Mouse (Mus musculus): ENCODE measurements around the gene Cstad. TPM values are rescaled to one million over a fixed set of nuclear protein-coding genes. Genes with fewer than 3 reads are reported as not detected.
A peak's percentile ranks its signal among the peaks of the same experiment; 100 is the strongest.

Cstad gene
- 1.2 and 1.3 TPM in 2 replicates for polyA plus RNA-seq (2014; fragmentation: Nextera tagmentation; extraction: Ambion mirVana)

DNA sequence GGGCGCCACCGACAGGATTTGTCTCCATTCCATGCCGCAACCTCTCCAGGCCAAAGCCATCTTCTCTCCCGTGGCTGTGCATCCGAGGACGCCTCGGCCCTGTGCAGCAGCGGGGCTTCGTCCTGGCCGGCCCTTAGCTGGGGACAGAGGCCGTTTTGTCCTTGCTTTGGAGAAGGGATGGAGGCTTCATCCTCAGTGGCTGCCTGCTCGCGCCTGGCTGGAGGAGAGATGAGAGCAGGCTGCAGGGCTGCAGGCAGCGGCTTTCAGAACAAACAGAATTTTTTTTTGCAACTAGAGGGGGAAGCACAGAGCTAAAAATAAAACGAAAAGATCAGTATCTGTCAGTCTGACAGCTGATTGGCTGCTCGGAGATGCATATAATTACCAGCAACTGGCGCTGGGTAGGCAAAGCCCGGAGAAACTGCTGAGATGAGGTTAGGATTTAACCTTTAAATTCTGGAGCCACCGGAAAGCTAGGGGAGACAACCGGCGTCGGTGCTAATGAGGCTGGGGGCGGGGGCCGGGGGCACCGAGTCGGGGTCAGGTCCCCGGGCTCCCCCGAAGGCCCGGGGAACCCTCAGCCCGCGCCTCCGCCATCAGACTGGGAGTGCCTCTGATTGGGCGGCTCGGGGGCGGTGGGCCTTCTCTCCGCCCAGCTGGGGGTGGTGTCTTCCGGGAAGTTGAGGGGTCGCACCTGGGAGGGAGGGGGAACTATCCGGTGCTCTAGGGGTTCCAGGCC lies at the start of gene Cstad:
Gene Cstad, plus strand, starts transcription at position 400 of the 739 bp plus-strand sequence.
- peak within 1 kb of the TSS; percentile 59 for H3K4me2 ChIP-seq (ENCODE audit: low read depth, low read length)
- no peaks in the 10 kb centered on the region for H3K27me3 ChIP-seq (ENCODE audit: control insufficient read depth, insufficient read depth, low read length)
- under 1% methylated on average over 37 of the region's 39 CpGs for WGBS
- H3K9ac ChIP-seq (replicated peaks; ENCODE audit: low read depth, low read length) = peak within 1 kb of the TSS; percentile 74
- H3K36me3 ChIP-seq (ENCODE audit: control insufficient read depth, insufficient read depth, low read length) = no peaks in the 10 kb centered on the region
- peaks cover 16% of the 10 kb centered on the region for H3K4me1 ChIP-seq (ENCODE audit: control insufficient read depth, insufficient read depth, low read length)
- ATAC-seq (ENCODE audit: low read depth) = peak; percentile 71
- peak within 1 kb of the TSS; percentile 97 for H3K27ac ChIP-seq (ENCODE audit: low read depth, low read length)
- peak within 1 kb of the TSS; percentile 39 for H3K4me3 ChIP-seq (ENCODE audit: low read depth, low read length)
- no peaks in the 10 kb centered on the region for H3K9me3 ChIP-seq (ENCODE audit: control insufficient read depth, low read length)

DNA sequence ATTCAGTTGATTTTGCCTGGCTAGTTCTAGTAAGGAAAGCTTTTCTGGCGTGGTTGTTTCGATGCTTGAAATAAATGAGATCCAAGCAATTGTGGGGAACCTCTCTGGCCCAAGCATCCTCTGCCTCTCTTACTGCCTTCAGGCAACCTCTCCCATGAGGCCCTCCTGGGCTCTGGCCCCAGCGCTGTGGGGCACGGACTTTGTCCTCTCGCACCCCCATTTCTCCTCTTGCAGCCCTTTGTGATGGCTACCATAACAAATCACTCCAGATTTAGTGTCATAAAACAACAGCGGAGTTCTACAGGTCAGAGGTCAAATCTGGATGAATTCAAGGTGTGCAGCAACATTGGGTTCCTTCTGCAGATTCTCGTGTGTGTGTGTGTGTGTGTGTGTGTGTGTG lies 49.1 kb upstream of the Cstad start:
- Histone ChIP-seq H3K4me3 (ENCODE audit: low read depth, low read length) (0 out of 2 replicates have a peak overlapping the region, but pooled peaks have one; percentile 19), H3K9me3 (ENCODE audit: control insufficient read depth, low read length) (no peaks in the 10 kb centered on the region), H3K27ac (ENCODE audit: low read depth, low read length) (peak overlapping the region; percentile 75), H3K27me3 (ENCODE audit: control insufficient read depth, insufficient read depth, low read length) (no peaks in the 10 kb centered on the region), H3K4me2 (ENCODE audit: low read depth, low read length) (peak overlapping the region; percentile 46), H3K4me1 (ENCODE audit: control insufficient read depth, insufficient read depth, low read length) (peaks cover 21% of the 10 kb centered on the region), H3K36me3 (ENCODE audit: control insufficient read depth, insufficient read depth, low read length) (no peaks in the 10 kb centered on the region), H3K9ac (replicated peaks; ENCODE audit: low read depth, low read length) (peak overlapping the region; percentile 35; the same call in 1 of the 2 replicates)
- WGBS = 34% methylated on average over 7 of the region's 7 CpGs
- ATAC-seq (ENCODE audit: low read depth) = no peak; the same call in 1 of the 2 replicates

DNA sequence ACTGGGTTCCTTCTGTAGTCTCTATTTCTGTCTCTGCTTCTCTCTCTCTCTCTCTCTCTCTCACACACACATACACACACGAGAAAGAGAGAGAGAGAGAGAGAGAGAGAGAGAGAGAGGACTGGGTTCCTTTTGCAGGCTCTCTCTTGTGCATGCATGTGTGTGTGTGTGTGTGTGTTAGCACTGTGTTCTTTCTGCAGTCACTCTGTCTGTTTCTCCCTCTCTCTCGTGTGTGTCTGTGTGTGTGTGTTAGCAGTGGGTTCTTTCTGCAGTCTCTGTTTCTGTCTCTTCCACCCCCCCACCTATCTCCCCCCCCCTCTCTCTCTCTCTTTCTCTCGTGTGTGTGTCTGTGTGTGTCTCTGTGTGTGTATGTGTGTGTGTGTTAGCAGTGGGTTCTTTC lies 48.6 kb upstream of the Cstad start:
- H3K9ac ChIP-seq (replicated peaks; ENCODE audit: low read depth, low read length) = no peak overlapping the region
- H3K4me3 ChIP-seq (ENCODE audit: low read depth, low read length) = no peak overlapping the region
- 20% methylated on average over 2 of the region's 3 CpGs for WGBS
- H3K4me2 ChIP-seq (ENCODE audit: low read depth, low read length) = no peak overlapping the region
- peak overlapping the region; percentile 75; the same call in 1 of the 2 replicates for H3K27ac ChIP-seq (ENCODE audit: low read depth, low read length)
- H3K36me3 ChIP-seq (ENCODE audit: control insufficient read depth, insufficient read depth, low read length) = no peaks in the 10 kb centered on the region
- H3K9me3 ChIP-seq (ENCODE audit: control insufficient read depth, low read length) = no peaks in the 10 kb centered on the region
- no peak for ATAC-seq (ENCODE audit: low read depth)
- H3K27me3 ChIP-seq (ENCODE audit: control insufficient read depth, insufficient read depth, low read length) = no peaks in the 10 kb centered on the region
- peaks cover 19% of the 10 kb centered on the region for H3K4me1 ChIP-seq (ENCODE audit: control insufficient read depth, insufficient read depth, low read length)

DNA sequence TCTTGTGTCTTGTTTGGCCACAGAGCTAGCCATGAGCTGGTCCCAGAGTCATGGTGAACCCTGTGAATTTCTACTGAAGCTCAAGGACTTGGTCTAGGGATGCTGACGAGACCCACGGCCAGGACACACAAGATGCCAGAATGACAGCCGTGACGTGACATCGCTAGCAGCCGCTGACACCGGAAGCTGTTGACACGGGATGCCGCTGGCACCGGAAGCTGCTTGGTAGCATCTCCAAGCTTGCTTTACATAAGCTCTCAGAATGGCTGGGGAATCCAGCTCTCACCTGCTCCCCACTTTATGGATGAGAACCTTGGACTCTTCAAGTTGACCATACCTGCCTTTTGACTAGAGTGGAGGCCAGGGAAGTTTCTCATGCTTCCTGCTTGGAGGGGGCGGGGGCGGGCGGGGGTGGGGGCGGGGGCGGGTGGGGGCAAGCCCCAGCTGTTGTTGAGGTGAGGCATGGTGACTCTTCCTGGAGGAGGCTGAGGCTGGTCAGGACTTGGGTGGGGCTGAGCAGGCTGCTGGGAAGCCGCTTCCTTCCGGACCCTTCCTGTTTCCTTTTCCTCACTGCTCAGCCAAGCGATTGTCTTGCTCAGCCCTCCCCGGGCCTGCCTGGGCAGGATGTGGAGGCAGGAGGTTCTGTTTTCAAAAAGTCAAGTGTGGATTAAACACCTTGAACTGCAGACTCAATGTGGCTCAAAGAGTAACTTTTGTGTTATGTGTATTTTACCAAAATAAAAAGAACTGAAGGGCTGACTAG lies 47.2 kb upstream of the Cstad start:
- Histone ChIP-seq H3K36me3 (ENCODE audit: control insufficient read depth, insufficient read depth, low read length) (no peaks in the 10 kb centered on the region), H3K9ac (replicated peaks; ENCODE audit: low read depth, low read length) (no peak overlapping the region), H3K4me3 (ENCODE audit: low read depth, low read length) (no peak overlapping the region), H3K4me2 (ENCODE audit: low read depth, low read length) (no peak overlapping the region), H3K27ac (ENCODE audit: low read depth, low read length) (no peak overlapping the region), H3K4me1 (ENCODE audit: control insufficient read depth, insufficient read depth, low read length) (peaks cover 16% of the 10 kb centered on the region), H3K27me3 (ENCODE audit: control insufficient read depth, insufficient read depth, low read length) (no peaks in the 10 kb centered on the region), H3K9me3 (ENCODE audit: control insufficient read depth, low read length) (no peaks in the 10 kb centered on the region)
- ATAC-seq (ENCODE audit: low read depth) = no peak
- 85% methylated on average over 17 of the region's 19 CpGs for WGBS

DNA sequence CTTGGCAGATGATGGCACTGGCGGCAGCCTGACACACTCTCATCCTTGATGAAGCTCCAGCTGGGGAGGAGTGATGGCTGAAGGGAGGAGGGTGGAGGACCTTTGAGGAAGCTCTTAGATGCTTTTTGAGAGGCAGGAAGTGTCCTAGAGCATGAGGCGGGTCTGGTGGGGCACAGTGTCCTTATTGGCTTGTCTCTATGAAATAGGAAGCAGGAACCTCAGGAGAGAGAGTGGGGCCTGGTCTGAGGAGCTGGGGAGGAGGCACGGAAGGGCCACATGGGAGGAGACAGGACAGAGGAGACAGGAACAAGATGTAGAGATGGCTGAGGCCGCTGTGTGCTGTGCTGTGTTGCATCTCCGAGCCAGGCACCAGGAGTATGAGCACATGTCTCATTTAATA lies 43.3 kb upstream of the Cstad start:
- H3K9ac ChIP-seq (replicated peaks; ENCODE audit: low read depth, low read length) = no peak overlapping the region
- WGBS = 79% methylated on average over 5 of the region's 5 CpGs
- no peak overlapping the region for H3K4me3 ChIP-seq (ENCODE audit: low read depth, low read length)
- 0 out of 2 replicates have a peak, but pooled peaks cover 5% of the 10 kb centered on the region for H3K4me1 ChIP-seq (ENCODE audit: control insufficient read depth, insufficient read depth, low read length)
- H3K27ac ChIP-seq (ENCODE audit: low read depth, low read length) = no peak overlapping the region
- no peaks in the 10 kb centered on the region for H3K27me3 ChIP-seq (ENCODE audit: control insufficient read depth, insufficient read depth, low read length)
- H3K36me3 ChIP-seq (ENCODE audit: control insufficient read depth, insufficient read depth, low read length) = no peaks in the 10 kb centered on the region
- no peaks in the 10 kb centered on the region for H3K9me3 ChIP-seq (ENCODE audit: control insufficient read depth, low read length)
- ATAC-seq (ENCODE audit: low read depth) = no peak
- no peak overlapping the region for H3K4me2 ChIP-seq (ENCODE audit: low read depth, low read length)

DNA sequence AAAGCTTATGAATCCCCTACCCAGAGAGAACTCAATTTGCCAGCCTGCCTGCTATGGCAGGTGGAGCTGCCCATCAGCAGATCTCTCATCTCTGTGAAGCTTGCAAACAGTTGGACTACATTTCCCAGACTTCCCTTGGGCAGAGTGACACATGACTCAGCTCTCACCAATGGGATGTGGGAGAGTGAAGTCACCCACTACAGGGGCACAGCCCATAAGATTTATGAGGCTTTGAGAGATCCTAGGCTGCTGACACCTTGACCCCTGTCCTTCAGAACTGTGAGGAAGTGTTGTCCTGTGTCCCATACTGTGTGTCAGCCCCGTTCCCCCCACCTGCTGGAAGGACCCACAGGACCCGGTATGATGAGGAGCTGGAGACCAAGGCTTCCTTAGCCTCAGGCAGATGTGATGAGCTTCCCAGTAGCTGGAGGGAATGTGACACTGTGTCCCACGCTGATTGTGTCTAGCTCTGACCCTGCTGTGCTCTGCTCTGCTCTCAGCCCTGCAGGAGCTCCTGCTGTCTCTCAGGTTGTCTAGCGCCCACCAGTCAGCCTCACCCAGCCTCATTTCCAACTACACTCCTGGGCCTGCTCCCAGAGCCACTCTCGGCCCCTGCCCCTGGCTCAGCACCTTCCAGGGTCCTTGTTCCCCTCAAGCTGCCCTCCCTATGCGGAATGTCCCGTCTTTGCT lies 40.8 kb upstream of the Cstad start:
- H3K27me3 ChIP-seq (ENCODE audit: control insufficient read depth, insufficient read depth, low read length) = no peaks in the 10 kb centered on the region
- no peak overlapping the region for H3K27ac ChIP-seq (ENCODE audit: low read depth, low read length)
- 0 out of 2 replicates have a peak, but pooled peaks cover 5% of the 10 kb centered on the region for H3K4me1 ChIP-seq (ENCODE audit: control insufficient read depth, insufficient read depth, low read length)
- WGBS = 61% methylated on average over 7 of the region's 7 CpGs
- H3K9me3 ChIP-seq (ENCODE audit: control insufficient read depth, low read length) = no peaks in the 10 kb centered on the region
- peak; percentile 92 for ATAC-seq (ENCODE audit: low read depth)
- peak overlapping the region; percentile 32; the same call in 1 of the 2 replicates for H3K4me2 ChIP-seq (ENCODE audit: low read depth, low read length)
- H3K9ac ChIP-seq (replicated peaks; ENCODE audit: low read depth, low read length) = no peak overlapping the region
- H3K36me3 ChIP-seq (ENCODE audit: control insufficient read depth, insufficient read depth, low read length) = no peaks in the 10 kb centered on the region
- no peak overlapping the region for H3K4me3 ChIP-seq (ENCODE audit: low read depth, low read length)

DNA sequence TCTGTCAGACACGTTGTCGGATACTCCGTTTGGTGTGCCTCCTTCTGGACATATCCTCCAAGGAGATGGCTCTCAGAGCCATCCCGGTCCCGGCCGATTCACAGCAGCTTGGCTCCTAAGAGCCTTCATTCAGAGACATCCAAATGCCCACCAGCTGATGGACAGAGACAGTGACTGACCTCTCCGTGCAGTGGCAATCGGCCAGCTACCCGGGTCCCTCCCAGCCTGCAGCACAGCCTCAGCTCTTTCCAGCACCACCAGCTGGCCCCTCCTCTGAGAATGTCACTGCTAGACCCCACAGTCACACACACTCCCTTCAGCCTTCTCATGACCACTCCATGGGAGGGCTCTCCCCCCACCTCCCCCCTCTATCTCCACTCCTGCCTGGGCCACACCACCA lies 39.6 kb upstream of the Cstad start:
- no peaks in the 10 kb centered on the region for H3K36me3 ChIP-seq (ENCODE audit: control insufficient read depth, insufficient read depth, low read length)
- 0 out of 2 replicates have a peak, but pooled peaks cover 5% of the 10 kb centered on the region for H3K4me1 ChIP-seq (ENCODE audit: control insufficient read depth, insufficient read depth, low read length)
- H3K4me3 ChIP-seq (ENCODE audit: low read depth, low read length) = no peak overlapping the region
- ATAC-seq (ENCODE audit: low read depth) = no peak
- H3K4me2 ChIP-seq (ENCODE audit: low read depth, low read length) = no peak overlapping the region
- 74% methylated on average over 9 of the region's 9 CpGs for WGBS
- no peak overlapping the region for H3K9ac ChIP-seq (replicated peaks; ENCODE audit: low read depth, low read length)
- H3K9me3 ChIP-seq (ENCODE audit: control insufficient read depth, low read length) = no peaks in the 10 kb centered on the region
- no peak overlapping the region for H3K27ac ChIP-seq (ENCODE audit: low read depth, low read length)
- H3K27me3 ChIP-seq (ENCODE audit: control insufficient read depth, insufficient read depth, low read length) = no peaks in the 10 kb centered on the region

DNA sequence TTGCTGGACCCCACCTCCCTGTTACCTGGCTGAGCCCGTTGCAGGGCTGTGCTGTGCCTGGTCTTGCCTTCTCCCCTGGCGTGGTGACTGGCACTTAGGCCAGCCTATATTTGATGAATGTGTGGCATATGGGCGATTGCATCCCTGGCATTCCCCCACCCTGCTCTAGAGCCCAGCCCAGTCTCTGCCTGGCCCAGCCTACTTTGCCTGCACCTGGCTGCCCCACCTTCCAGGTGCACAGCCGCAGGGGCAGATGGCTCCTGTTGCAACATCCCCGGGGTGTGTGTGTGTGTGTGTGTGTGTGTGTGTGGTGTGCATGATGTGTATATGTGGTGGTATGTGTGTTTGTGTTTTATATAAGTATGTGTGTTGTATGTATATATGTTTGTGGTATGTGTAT lies 38.3 kb upstream of the Cstad start:
- no peaks in the 10 kb centered on the region for H3K27me3 ChIP-seq (ENCODE audit: control insufficient read depth, insufficient read depth, low read length)
- no peak for ATAC-seq (ENCODE audit: low read depth)
- no peak overlapping the region for H3K4me2 ChIP-seq (ENCODE audit: low read depth, low read length)
- H3K36me3 ChIP-seq (ENCODE audit: control insufficient read depth, insufficient read depth, low read length) = no peaks in the 10 kb centered on the region
- no peak overlapping the region for H3K4me3 ChIP-seq (ENCODE audit: low read depth, low read length)
- 0 out of 2 replicates have a peak, but pooled peaks cover 5% of the 10 kb centered on the region for H3K4me1 ChIP-seq (ENCODE audit: control insufficient read depth, insufficient read depth, low read length)
- H3K9ac ChIP-seq (replicated peaks; ENCODE audit: low read depth, low read length) = no peak overlapping the region
- no peaks in the 10 kb centered on the region for H3K9me3 ChIP-seq (ENCODE audit: control insufficient read depth, low read length)
- WGBS = 92% methylated on average over 5 of the region's 5 CpGs
- no peak overlapping the region for H3K27ac ChIP-seq (ENCODE audit: low read depth, low read length)
